Mouse (Mus musculus) CD4-positive helper T cell, adult 2 months (primary cell): ENCODE data around the gene Ttc5.
"Not testable (repeated sequence)": the region's sequence is repeated elsewhere in the genome, so short reads cannot be mapped to it uniquely, and the experiment has no call there.

Source experiments
- DNase-seq: peaks from one replicate; pipeline ENCODE4 v3.0.0-alpha.2; 2012; ENCODE audit warnings: low read depth, missing footprints, low spot score

Ttc5 gene

DNA sequence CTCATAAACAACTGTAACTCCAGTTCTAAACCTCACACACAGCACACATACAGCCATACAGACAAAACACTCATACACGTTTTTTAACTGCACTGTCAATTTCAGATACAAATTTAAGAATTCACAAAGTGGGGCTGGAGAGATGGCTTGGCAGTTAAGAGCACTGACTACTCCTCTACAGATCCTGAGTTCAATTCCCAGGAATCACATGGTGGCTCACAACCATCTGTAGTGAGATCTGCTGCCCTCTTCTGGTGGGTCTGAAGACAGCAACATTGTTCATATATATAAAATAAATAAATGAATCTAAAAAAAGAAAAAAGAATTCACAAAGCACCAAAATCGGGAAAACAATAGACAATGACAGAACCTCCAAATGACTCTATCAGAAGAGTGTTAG, 14.0 kb downstream of the Ttc5 start:
- DNase-seq, result no peak

GRCm38 (mm10) chr14:50765736-50766135, 19.6 kb downstream of the Ttc5 start:
- no peak for DNase-seq

DNA sequence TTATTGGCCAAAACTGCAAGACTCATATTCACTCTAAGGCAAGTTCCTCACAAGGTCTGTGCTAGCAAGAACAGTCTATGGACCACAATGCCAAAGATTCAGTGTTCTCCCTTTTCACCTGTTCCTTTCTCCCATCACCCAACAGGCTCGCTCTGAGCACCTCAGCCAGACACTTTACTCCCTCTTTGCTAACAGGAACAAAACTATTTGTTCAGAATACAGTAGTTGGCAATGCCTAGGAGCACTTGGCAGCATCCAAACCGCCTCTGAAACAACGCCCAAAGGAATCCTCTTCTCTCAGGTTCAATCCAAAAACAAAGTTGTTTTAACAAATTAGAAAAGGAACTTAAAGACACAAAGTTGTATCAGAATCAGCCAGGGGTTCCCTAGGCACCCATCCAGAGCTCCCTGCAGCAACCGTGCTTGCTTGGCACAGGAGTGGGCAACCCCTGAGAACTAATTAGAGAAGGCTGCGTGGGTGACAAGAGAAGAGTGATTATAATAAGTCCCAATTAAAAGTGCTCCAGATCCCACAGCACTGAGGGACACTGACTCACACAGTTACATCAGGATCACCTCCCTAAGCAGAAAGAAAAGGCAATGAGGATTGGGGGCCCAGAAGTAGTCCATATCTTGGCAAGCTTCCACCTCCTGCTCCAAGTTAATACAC, 26.8 kb downstream of the Ttc5 start:
- no peak for DNase-seq

- DNase-seq, result no peak
These were observed 40.3 kb downstream of the Ttc5 start, which contains the start of gene Olfr749 for GRCm38 (mm10) chr14:50744994-50745393. Olfr749 (minus strand) TSS chr14:50745094.

DNA sequence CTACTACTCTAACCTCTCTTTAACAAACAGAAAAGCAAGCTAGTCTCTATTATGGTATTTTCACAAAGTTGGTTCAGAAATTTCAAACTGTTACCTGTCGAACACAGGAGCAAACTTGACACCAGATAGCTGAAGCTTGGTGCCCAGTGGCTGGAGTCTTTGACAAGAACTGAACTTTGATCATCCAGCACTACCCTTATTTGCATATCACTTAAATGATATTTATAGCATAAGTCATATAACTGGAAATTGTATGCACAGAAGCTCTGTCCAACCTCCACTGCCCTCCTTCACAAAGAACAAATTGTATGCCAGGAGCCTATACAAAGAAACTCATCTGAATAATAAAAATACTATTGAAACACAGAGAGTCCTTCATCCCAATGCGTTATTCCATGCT, 43.7 kb downstream of the Ttc5 start:
- DNase-seq, result no peak

- no peak for DNase-seq
These were observed 45.0 kb downstream of the Ttc5 start for GRCm38 (mm10) chr14:50740334-50740733.

DNA sequence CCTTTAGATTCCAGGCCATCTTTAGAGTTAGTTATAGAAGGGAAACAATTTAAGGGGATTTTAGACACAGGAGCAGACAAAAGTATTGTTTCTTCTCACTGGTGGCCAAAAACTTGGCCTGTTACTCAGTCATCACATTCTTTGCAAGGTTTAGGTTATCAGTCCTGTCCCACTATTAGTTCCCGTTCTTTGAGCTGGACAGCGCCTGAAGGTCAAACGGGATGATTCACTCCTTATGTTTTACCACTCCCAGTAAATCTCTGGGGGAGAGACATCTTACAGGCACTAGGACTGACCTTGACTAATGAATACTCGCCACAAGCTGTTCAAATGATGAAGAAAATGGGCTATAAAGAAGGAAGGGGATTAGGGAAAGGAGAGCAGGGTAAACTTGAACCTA, 62.9 kb downstream of the Ttc5 start:
- DNase-seq, result not testable (repeated sequence)

GRCm38 (mm10) chr14:50719875-50720274, 65.4 kb downstream of the Ttc5 start:
- DNase-seq, result not testable (repeated sequence)
